Mouse (Mus musculus): ENCODE measurements at regions not wholly inside any gene's neighbourhood (a gene's known extent, or its start where the extent isn't known, plus 50 kb on each side); places are given as distances from the start of the nearest gene placed in this dataset.

DNA sequence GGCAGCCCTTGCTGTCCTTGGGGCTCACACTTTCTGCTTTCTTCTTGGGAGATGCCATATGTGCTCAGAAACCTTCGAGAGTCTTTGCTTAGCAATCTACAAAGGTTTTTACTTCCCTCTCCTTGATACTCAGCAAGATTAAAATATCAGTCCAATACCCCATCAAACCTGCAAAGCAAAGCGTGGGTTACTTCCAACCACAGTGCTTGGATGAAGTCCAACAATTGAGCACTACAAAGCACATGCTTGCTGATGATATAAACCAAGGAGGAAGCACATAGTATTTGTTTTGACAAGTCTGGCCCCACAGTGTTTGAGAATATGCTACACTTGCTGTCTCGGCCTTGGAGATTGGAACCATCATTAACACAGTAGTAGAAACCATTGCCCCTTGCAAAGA lies 738.1 kb upstream of the Arrdc4 start:
- TF ChIP-seq CTCF (IDR thresholded peaks at IDR 0.05; ENCODE audit: borderline replicate concordance, insufficient read depth, low read length) (no peak), POLR2A (IDR thresholded peaks at IDR 0.05; ENCODE audit: low read depth, low read length) (no peak)

Measured in embryonic fibroblast, embryonic 13.5 days (primary cell).